Mouse (Mus musculus) gastrocnemius, adult 8-10 months (tissue): ENCODE measurements at regions not wholly inside any gene's neighbourhood (a gene's known extent, or its start where the extent isn't known, plus 50 kb on each side); places are given as distances from the start of the nearest gene placed in this dataset.
A peak's percentile ranks its signal among the peaks of the same experiment; 100 is the strongest.

Source experiments
- DNase-seq, 2 experiments: peaks; one replicate each; pipeline ENCODE4 v3.0.0; 2022; ENCODE audit warnings: low spot score in 2 of 2

DNA sequence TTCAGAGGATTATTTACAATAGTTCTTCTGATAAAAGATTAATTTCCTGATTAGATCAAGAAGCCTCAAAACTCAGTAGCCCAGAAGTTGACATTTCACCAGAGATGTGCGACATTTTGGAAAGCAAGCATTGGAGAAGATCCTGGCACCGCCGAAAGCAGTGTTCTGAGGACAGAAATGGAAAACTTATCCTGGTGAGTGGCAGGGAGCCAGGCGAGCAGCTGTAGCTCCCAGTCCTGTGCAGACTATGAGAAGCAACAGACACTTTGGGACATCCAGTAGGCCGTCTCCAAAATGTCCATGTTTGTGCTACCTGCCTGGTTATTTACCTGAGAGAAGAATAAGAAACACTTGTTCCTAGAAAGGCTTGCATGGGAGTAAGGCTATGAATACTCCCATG, 202.1 kb upstream of the Elac2 start:
- no peak for DNase-seq

GRCm38 (mm10) chr11:64800246-64801121, 178.4 kb upstream of the Elac2 start:
- no peak for DNase-seq

DNA sequence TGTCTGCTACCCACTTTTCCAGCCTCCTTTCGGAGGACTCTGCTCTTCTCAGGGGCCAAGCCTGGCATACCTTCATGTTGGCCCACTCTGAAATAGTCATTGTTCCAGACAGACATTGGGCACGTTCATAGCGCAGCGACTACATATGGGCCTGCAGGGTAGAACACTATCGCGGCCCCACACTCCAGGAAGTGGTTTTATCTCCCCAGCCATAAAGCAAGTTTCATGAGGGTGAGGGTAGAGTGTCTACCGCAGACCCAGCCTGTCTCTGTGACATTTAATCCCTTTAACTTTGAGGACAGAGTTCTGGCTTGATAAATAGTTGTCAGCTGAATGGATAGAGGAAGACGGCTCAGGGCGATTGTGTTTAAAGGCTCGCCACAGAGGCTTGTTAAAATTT, 177.5 kb upstream of the Elac2 start:
- no peak for DNase-seq

DNA sequence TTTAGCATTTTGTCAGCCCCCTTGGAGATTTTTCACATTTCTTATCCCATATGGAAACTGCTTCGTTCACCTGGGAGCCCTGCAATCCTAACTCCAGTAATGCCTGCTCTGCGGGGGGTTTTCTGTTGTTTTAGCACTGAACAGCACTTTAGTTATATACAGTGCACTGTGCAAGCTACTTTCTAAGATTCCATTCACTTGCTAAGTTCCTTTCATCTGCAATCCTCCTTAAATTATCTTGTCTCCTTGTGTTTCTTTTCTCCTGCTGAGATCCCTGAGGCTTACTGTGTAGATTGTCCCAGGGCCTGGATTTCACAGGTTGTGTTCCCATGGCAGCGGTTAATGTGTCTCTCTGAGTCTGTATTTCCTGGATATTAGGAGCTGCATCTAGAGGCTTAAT, 173.3 kb upstream of the Elac2 start:
- no peak for DNase-seq

GRCm38 (mm10) chr11:64812408-64812807, 166.4 kb upstream of the Elac2 start:
- no peak for DNase-seq

- no peak for DNase-seq
Measured at GRCm38 (mm10) chr11:64829429-64829828, 149.4 kb upstream of the Elac2 start.

DNA sequence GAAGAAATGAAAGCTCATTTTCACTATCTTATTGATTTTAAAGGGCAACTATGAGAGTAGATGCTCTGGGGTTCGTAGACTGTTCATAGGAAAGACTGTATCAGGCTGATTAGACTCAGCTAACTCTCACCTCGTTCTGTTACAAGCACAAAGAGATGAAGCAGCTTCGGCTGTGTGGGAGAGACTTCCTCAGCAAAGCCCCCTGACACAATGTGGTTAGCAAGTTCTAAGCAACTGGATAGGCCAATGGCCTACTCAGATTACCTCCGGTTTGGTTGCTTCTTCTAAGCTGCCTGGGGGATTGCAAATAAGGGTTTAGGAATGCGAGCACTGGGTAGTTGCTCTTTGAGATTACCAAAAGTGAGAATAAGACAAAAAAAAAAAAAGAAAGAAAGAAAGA, 146.4 kb upstream of the Elac2 start:
- no peak for DNase-seq

GRCm38 (mm10) chr11:64833786-64834185, 145.1 kb upstream of the Elac2 start:
- no peak for DNase-seq

- DNase-seq: no peak
Measured at GRCm38 (mm10) chr11:64836771-64837170, 142.1 kb upstream of the Elac2 start.

DNA sequence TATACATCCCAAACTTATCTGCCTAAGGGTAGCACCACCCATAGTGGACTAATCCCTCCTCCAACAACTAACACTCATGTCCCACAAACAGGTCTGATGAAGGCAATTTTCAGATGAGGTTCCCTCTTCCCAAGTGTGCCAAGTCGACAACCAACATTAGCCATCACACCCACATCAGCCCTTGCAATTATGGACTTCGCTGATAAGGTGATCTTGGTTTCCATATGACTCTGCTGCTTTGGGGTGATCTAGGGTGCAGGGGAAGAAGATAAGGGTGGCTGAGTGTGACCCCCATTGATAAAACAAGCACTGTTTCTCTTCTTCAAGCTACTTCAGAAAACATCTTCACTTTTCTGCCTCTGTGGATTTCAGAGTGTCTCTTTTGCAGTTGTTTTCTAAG, 137.7 kb upstream of the Elac2 start:
- no peak for DNase-seq

DNA sequence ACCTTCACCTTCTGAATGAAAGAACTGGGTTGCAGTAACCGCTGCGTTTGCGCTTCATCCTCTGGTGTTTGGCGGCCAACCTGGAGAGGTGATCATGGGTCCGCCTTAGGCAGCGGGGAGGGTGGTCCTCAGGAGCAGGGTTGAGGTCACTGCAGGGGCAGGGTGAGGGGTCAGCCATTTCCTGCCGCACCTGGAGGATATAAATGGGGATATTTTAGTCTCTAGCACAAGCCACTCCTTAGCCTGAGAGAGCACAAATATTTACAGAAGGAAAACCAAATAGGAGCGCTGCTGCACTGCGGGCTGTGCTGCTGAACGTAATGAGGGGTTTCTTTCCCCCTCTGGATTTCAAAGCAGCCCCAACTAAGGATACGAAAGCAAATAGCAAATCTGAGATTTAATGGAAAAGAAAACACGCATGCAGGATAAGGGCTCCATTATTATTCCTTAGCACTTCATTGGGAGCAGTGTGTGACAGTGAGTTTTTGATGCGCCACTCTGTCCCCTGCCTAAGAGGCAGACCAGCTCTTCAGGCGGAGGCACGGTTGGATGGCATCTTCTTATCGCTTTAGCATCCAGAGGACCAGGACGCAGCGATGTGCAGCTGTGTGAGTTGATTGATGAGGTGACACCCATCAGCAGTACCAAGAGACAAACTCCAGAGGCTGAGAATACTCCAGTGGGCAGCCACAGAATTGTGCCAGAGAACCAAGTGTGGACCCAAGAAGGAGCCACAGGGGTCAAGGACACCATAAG, 135.9 kb upstream of the Elac2 start:
- no peak for DNase-seq

DNA sequence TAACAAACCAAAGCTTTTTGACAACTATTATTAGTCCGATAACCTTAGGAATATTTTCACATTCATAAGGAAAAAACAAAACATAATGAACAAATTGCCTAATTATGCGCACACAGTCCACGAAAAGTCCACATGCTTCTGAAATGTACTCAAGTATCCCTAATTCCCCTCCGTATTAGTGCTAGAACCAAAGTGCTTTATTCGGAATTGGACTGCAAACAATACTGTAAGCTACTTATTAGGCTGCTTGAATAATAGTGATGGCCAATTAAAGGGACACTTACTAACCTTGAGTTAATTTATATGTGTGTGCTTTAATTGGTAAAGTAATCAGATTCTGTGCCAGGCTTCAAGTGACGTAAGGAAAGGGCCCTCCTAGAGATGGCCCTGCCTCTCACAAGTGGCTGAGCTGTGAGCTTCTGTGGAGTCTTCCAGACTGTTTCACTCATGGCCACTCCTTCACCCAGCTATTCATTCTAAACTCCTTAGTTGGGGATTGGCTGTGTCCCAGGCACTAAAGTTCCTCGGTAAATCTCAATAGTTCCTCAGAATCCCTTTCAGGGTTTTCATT, 132.2 kb upstream of the Elac2 start:
- DNase-seq: no peak

DNA sequence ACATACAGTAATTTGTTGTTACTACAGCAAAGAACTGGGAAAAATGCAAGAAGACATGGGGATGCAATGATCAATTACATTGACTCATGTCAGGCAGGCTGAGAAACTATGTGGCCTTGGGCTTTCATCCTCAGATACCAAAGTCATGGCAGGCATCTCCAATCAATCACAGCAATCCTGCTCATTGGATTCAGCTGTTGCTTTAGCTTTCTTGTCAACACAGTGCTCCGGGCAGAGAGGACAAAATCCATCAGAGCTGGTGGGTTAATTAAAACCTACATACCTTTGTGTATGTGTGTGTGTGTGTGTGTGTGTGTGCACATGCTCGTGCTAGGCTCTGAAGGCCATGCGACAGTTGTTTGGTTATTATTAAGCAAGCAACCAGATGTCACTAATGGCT, 119.2 kb upstream of the Elac2 start:
- DNase-seq: no peak

- no peak for DNase-seq
Measured at GRCm38 (mm10) chr11:64880674-64881073, 98.2 kb upstream of the Elac2 start.

DNA sequence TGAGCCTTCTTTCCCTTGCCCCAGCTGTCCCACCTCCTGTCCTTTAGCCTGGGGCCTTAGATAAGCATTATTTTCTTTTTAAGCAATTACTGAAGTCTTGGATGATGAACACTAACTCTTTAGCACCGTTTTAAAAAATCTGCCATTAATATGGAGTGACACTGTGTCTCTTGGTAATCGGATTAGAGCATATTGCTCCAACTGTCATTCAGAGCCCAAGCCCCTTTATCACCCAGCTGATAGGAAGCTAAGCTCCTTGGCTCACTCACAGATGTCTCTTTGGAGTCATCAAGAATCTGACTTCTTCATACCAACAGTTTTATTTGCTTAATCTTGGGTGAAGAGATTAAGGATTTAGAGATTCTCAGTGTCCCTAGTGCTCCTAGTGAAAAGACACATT, 94.3 kb upstream of the Elac2 start:
- DNase-seq: no peak

GRCm38 (mm10) chr11:64889335-64890020, 89.4 kb upstream of the Elac2 start:
- no peak for DNase-seq

- no peak for DNase-seq
Measured at GRCm38 (mm10) chr11:64890776-64891175, 88.1 kb upstream of the Elac2 start.

- no peak for DNase-seq
Measured at GRCm38 (mm10) chr11:64895804-64896466, 82.9 kb upstream of the Elac2 start.

DNA sequence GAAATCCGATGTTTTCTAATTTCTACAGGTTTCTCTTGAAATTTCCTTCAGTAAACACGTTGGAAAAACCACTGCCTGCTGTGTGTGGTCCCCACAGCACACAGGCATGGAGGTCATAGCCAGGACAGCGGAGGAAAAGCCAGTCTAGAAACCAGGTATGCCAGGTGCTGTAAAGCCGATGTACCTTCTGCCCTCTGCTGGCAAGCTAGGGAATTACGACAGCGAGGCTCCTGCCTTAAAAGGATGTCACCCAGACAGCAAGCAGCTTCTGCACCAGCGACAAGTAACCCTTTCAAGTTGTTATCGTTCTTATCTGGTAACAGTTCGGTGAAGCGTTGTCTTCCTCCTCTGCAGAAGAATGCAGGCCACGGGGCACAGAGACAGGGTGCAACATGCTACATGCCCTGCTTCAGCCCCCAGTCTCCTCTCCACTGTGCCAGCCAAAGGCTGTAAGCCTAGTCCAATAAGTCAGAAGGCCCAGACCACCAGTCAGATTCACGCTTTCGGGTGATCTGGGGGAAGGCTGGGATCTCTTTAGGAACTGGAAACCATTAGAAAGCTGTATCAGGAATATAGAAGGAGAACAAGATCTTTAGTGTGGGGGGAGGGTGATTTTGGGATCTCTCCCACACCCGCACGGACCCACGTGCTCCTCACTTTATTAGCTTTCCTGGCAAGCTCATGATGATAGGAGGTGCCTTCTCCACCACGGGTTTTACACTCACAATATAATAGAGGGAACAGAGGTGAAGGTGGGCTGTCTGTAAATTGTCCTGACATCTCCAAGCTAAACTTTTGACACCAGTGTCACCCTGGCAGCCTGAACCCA, 79.9 kb upstream of the Elac2 start:
- DNase-seq: peak; percentile 11 to 16

GRCm38 (mm10) chr11:64899587-64900278, 79.1 kb upstream of the Elac2 start:
- no peak for DNase-seq
